ENCODE assay signal across 10 mouse cellular contexts in genomic region chr13:12499107-12499506, GRCm38 (mm10).
"Had no signal": no experiment of that assay in that cellular context is flagged by ENCODE, and none has a peak within 500 bp of the region (broad histone marks: within the 10 kb centered on the region; RNA-seq: fewer than 3 reads in every experiment).

No protein-coding gene starts in this region.

- DNase-seq: kidney, adult 8-10 months; kidney, postnatal 25 days; liver; liver, embryonic 13.5 days; liver, postnatal 0 days; midbrain, embryonic 14.5 days; thymus, adult 2 months; thymus, postnatal 25 days had no signal

- ATAC-seq: inflammation-experienced regulatory T-cells, adult 6 months; intestine, postnatal 0 days; liver, postnatal 0 days had no signal
